Mouse (Mus musculus) adrenal gland, adult (tissue): ENCODE results near the gene Grwd1.

Experiments
- DNase-seq, 2 experiments: peaks; one replicate each; pipeline ENCODE4 v3.0.0; 2022 to 2023; ENCODE audit warnings: low spot score in 1 of 2; ENCODE audit not compliant: inconsistent age in 2 of 2

Gene Grwd1

GRCm38 (mm10) chr7:45800546-45801204 lies 30.1 kb downstream of the Grwd1 start:
- DNase-seq: peak; percentile 67 to 87

GRCm38 (mm10) chr7:45800001-45800400 lies 30.7 kb downstream of the Grwd1 start:
- no peak for DNase-seq

- no peak for DNase-seq
These were observed 31.8 kb downstream of the Grwd1 start for GRCm38 (mm10) chr7:45798931-45799330.

GRCm38 (mm10) chr7:45798511-45798836 lies 32.3 kb downstream of the Grwd1 start:
- DNase-seq: no peak

- DNase-seq: peak in 1 of 2 experiments; percentile 78
These were observed 32.9 kb downstream of the Grwd1 start for GRCm38 (mm10) chr7:45797661-45798510.

GRCm38 (mm10) chr7:45796950-45797349 lies 33.8 kb downstream of the Grwd1 start:
- DNase-seq: no peak

- peak in 1 of 2 experiments; percentile 16 for DNase-seq
These were observed 35.8 kb downstream of the Grwd1 start for GRCm38 (mm10) chr7:45794971-45795370.

GRCm38 (mm10) chr7:45793969-45794585 lies 36.7 kb downstream of the Grwd1 start:
- DNase-seq: peak in 1 of 2 experiments; percentile 13

- DNase-seq: peak; percentile 16 to 48
These were observed 37.5 kb downstream of the Grwd1 start for GRCm38 (mm10) chr7:45793240-45793639.

- DNase-seq: peak in 1 of 2 experiments; percentile 24
These were observed 38.8 kb downstream of the Grwd1 start for GRCm38 (mm10) chr7:45791756-45792490.

GRCm38 (mm10) chr7:45790721-45791120 lies 40.0 kb downstream of the Grwd1 start:
- DNase-seq: peak; percentile 50 to 67

- DNase-seq: peak in 1 of 2 experiments; percentile 22
These were observed 43.1 kb downstream of the Grwd1 start for GRCm38 (mm10) chr7:45787642-45788041.

- DNase-seq: peak in 1 of 2 experiments; percentile 30
These were observed 43.9 kb downstream of the Grwd1 start for GRCm38 (mm10) chr7:45786661-45787413.

GRCm38 (mm10) chr7:45786136-45786578 lies 44.6 kb downstream of the Grwd1 start:
- peak in 1 of 2 experiments; percentile 53 for DNase-seq

GRCm38 (mm10) chr7:45785388-45786135 lies 45.2 kb downstream of the Grwd1 start:
- DNase-seq: peak in 1 of 2 experiments; percentile 62

- peak; percentile 67 to 75 for DNase-seq
These were observed 46.0 kb downstream of the Grwd1 start, which contains the start of gene Sult2b1 for GRCm38 (mm10) chr7:45784524-45785372. Gene Sult2b1, minus strand, starts transcription at chr7:45784669.

GRCm38 (mm10) chr7:45783511-45784091 lies 47.1 kb downstream of the Grwd1 start, which contains the start of gene Lmtk3:
Gene Lmtk3, plus strand, starts transcription at chr7:45783738.
- DNase-seq: peak; percentile 65 to 87

- peak in 1 of 2 experiments; percentile 38 for DNase-seq
These were observed 48.5 kb downstream of the Grwd1 start for GRCm38 (mm10) chr7:45782271-45782670.
